In the genomic region with DNA sequence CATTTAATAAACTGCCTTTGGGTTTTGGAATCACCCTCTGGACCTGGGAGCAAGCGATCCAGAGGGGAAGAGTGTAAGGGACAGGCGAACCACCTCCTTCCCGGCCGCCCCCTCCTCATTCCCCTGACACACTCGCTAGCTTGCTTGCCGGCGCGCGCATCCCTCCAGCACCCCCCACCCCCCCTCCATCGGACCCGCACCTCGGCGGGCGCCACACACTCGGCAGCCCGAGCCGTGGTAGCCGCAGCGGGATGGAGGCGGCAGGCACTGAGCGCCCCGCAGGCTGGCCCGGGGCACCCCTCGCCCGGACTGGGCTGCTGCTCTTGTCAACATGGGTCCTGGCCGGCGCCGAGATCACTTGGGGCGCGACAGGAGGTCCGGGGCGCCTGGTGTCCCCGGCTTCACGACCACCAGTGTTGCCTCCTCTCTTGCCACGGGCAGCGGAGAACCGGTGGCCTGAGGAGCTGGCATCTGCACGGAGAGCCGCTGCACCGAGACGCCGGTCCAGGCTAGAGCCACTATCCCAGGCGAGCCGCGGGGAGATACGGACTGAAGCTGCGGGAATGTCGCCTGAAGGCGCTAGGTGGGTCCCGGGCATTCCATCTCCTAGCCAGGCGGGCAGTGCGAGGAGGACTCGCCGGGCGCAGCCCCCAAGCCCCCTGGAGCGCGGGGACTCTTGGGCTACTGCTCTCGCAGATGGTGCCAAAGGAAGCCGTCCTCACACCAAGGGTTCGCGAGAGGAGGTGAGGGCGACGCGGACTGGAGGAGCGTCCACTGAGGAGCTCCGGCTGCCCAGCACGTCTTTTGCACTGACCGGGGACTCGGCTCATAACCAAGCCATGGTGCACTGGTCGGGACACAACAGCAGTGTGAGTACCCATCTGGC, we compare ENCODE assay signal across 8 mouse cellular contexts. TPM values are rescaled to one million over a fixed set of nuclear protein-coding genes. Genes with fewer than 3 reads are reported as not detected.
A peak's percentile ranks its signal among the peaks of the same experiment; 100 is the strongest.
DNase-seq lines count a peak whose midpoint lies in the region; ATAC-seq and TF ChIP-seq lines count a peak whose summit lies in the region.

A gene (plus strand): TSS at position 97 of the 886 bp plus-strand sequence.

- ATAC-seq in forebrain, embryonic 14.5 days = peak; percentile 52
- peak; percentile 55 for ATAC-seq in midbrain, postnatal 0 days (ENCODE audit: low FRiP score)
- no peak for ATAC-seq in megakaryocyte progenitor cell, adult 5-6 weeks (replicated peaks; ENCODE audit: poor library complexity)
- no peak for ATAC-seq in megakaryocyte, adult 5-6 weeks (ENCODE audit: poor library complexity, severe bottlenecking)

- no peak for TF ChIP-seq POLR2A in ES-Bruce4 (IDR thresholded peaks at IDR 0.05; ENCODE audit: insufficient read depth, low read length)

- no peak within 1 kb of the TSS for H3K27ac ChIP-seq in gastrocnemius, adult 2 months
- no peak within 1 kb of the TSS for H3K27ac ChIP-seq in ES-Bruce4 (ENCODE audit: insufficient read depth, low read length)
- H3K27ac ChIP-seq in forebrain, embryonic 14.5 days (ENCODE audit: low read depth, low read length) = peak within 1 kb of the TSS; percentile 36
- H3K27ac ChIP-seq in midbrain, postnatal 0 days (ENCODE audit: low read depth, low read length) = peak within 1 kb of the TSS; percentile 70

- DNase-seq in gastrocnemius, adult 2 months = no peak
- DNase-seq in gastrocnemius, adult 18-20 months (ENCODE audit: low spot score) = no peak
- DNase-seq in forebrain, embryonic 14.5 days (ENCODE audit: low spot score) = peak; percentile 54
- DNase-seq in left cerebral cortex, postnatal 10 days (ENCODE audit: extremely low spot score in 1 of 2, low spot score in 2 of 2) = peak in 1 of 2 experiments; percentile 46
- peak; percentile 36 for DNase-seq in midbrain, postnatal 0 days (ENCODE audit: low spot score)

- H3K4me1 ChIP-seq in ES-Bruce4 (ENCODE audit: control insufficient read depth, insufficient read depth, low read length) = no peaks in the 10 kb centered on the region
- H3K4me1 ChIP-seq in forebrain, embryonic 14.5 days (ENCODE audit: control insufficient read depth, insufficient read depth, low read length) = peaks cover 22% of the 10 kb centered on the region; the same call in 1 of the 2 replicates
- peaks cover 6% of the 10 kb centered on the region; the same call in 1 of the 2 replicates for H3K4me1 ChIP-seq in midbrain, postnatal 0 days (ENCODE audit: insufficient read depth, low read length)

- TF ChIP-seq CTCF in gastrocnemius, adult 2 months (IDR thresholded peaks at IDR 0.05) = no peak
- no peak for TF ChIP-seq CTCF in ES-Bruce4 (IDR thresholded peaks at IDR 0.05; ENCODE audit: low read depth, low read length)
- TF ChIP-seq CTCF in midbrain, postnatal 0 days (IDR thresholded peaks at IDR 0.05) = no peak

- H3K4me2 ChIP-seq in forebrain, embryonic 14.5 days (ENCODE audit: low read length) = peak within 1 kb of the TSS; percentile 100
- H3K4me2 ChIP-seq in midbrain, postnatal 0 days (ENCODE audit: low read depth, low read length, poor library complexity, severe bottlenecking) = peak within 1 kb of the TSS; percentile 97

- under 1% methylated on average over 67 of the region's 70 CpGs for WGBS in forebrain, embryonic 14.5 days
- 1% methylated on average over 67 of the region's 70 CpGs for WGBS in midbrain, postnatal 0 days

- intact Hi-C loops in gastrocnemius, adult 2 months (cut with DNase I) = no loop called here
- intact Hi-C loops in left cerebral cortex, postnatal 10 days (cut with DNase I) = loop anchor here (5.0 to 10.0 kb wide), 2 partner anchors 211 to 1056 kb away; no protein-coding TSS in a partner anchor

- no peak for TF ChIP-seq EP300 in ES-Bruce4 (IDR thresholded peaks at IDR 0.05; ENCODE audit: insufficient read depth, low read depth, low read length)

- H3K36me3 ChIP-seq in ES-Bruce4 (ENCODE audit: control insufficient read depth, insufficient read depth, low read length, poor library complexity, severe bottlenecking) = no peaks in the 10 kb centered on the region
- H3K36me3 ChIP-seq in forebrain, embryonic 14.5 days (ENCODE audit: control insufficient read depth, insufficient read depth, low read length) = no peaks in the 10 kb centered on the region
- no peaks in the 10 kb centered on the region for H3K36me3 ChIP-seq in midbrain, postnatal 0 days (ENCODE audit: insufficient read depth, low read length)

- H3K9ac ChIP-seq in ES-Bruce4 (ENCODE audit: low read depth, poor library complexity, severe bottlenecking) = peak within 1 kb of the TSS; percentile 55
- peak within 1 kb of the TSS; percentile 70 for H3K9ac ChIP-seq in forebrain, embryonic 14.5 days (ENCODE audit: low read length)
- H3K9ac ChIP-seq in midbrain, postnatal 0 days (replicated peaks; ENCODE audit: low read length, poor library complexity, severe bottlenecking) = peak within 1 kb of the TSS; percentile 77

- peak within 1 kb of the TSS; percentile 47 for H3K4me3 ChIP-seq in gastrocnemius, adult 2 months
- peak within 1 kb of the TSS; percentile 66 for H3K4me3 ChIP-seq in ES-Bruce4 (ENCODE audit: low read depth, low read length)
- H3K4me3 ChIP-seq in forebrain, embryonic 14.5 days (ENCODE audit: low read depth, low read length) = peak within 1 kb of the TSS; percentile 58
- peak within 1 kb of the TSS; percentile 78 for H3K4me3 ChIP-seq in midbrain, postnatal 0 days (ENCODE audit: low read depth, low read length)

- H3K27me3 ChIP-seq in ES-Bruce4 (ENCODE audit: control insufficient read depth, insufficient read depth, low read length, poor library complexity, severe bottlenecking) = peaks cover 19% of the 10 kb centered on the region
- H3K27me3 ChIP-seq in forebrain, embryonic 14.5 days (replicated peaks; ENCODE audit: control insufficient read depth, insufficient read depth, low read length) = peaks cover 21% of the 10 kb centered on the region
- no peaks in the 10 kb centered on the region; the same call in 1 of the 2 replicates for H3K27me3 ChIP-seq in midbrain, postnatal 0 days (ENCODE audit: insufficient read depth, low read length)

- H3K9me3 ChIP-seq in ES-Bruce4 (replicated peaks; ENCODE audit: control insufficient read depth, insufficient read depth, low read length, poor library complexity, severe bottlenecking) = no peaks in the 10 kb centered on the region
- no peaks in the 10 kb centered on the region for H3K9me3 ChIP-seq in forebrain, embryonic 14.5 days (replicated peaks; ENCODE audit: control insufficient read depth, low read length)
- no peaks in the 10 kb centered on the region for H3K9me3 ChIP-seq in midbrain, postnatal 0 days (ENCODE audit: low read length)

RNA-seq across cellular contexts. Expression of the gene that starts here (rescaled TPM):
- total RNA-seq in gastrocnemius, adult 2 months (2021) = not detected
- total RNA-seq in gastrocnemius, adult 18-20 months (2021) = not detected
- not detected in 2 replicates for polyA plus RNA-seq in ES-Bruce4 (2011; ENCODE audit: insufficient read depth, insufficient read length, low read depth, missing spikeins)
- 5.3 and 7.2 TPM in 2 replicates for polyA plus RNA-seq in forebrain, embryonic 14.5 days (2014; fragmentation: Nextera tagmentation; extraction: Ambion mirVana)
- total RNA-seq in left cerebral cortex, postnatal 10 days (2021) = 10 to 100 TPM; 24.5 to 24.6 TPM
- total RNA-seq in midbrain, postnatal 0 days (2014; rRNA removed) = 25.3 and 33.2 TPM in 2 replicates
- 16.4 and 18.3 TPM in 2 replicates for polyA plus RNA-seq in midbrain, postnatal 0 days (2015; fragmentation: Nextera tagmentation; extraction: Ambion mirVana)
- total RNA-seq in megakaryocyte progenitor cell, adult 5-6 weeks (2015) = not detected in 2 replicates
- total RNA-seq in megakaryocyte progenitor cell, adult 5-6 weeks (2017) = 0.21 TPM in 1 of 2 replicates, not detected in the other
- not detected in 2 replicates for total RNA-seq in megakaryocyte, adult 5-6 weeks (2015)
- total RNA-seq in megakaryocyte, adult 5-6 weeks (2017) = not detected in 2 replicates

Comparison
In these comparisons a context has a peak if more than half of its experiments do, and no peak if none do; other contexts are left out.
1. RNA of the gene that starts here (total RNA-seq): 25.3 to 33.2 TPM in midbrain, postnatal 0 days and 24.5 to 24.6 TPM in left cerebral cortex, postnatal 10 days; 0.21 TPM in megakaryocyte progenitor cell, adult 5-6 weeks, not detected in gastrocnemius, adult 18-20 months, not detected in gastrocnemius, adult 2 months and not detected in megakaryocyte, adult 5-6 weeks; every median in the first group is over 10 times any median in the second.
2. DNase-seq: peak in forebrain, embryonic 14.5 days (single experiment) and midbrain, postnatal 0 days (single experiment); none in gastrocnemius, adult 2 months (single experiment) and gastrocnemius, adult 18-20 months (single experiment).
3. H3K27ac ChIP-seq: peak in forebrain, embryonic 14.5 days (single experiment) and midbrain, postnatal 0 days (single experiment); none in gastrocnemius, adult 2 months (single experiment) and ES-Bruce4 (single experiment).
4. ATAC-seq: peak in forebrain, embryonic 14.5 days (single experiment) and midbrain, postnatal 0 days (single experiment); none in megakaryocyte progenitor cell, adult 5-6 weeks (single experiment) and megakaryocyte, adult 5-6 weeks (single experiment).
5. Peak in every context shown above with its lines, with median percentiles within 50 percentile points of each other: H3K4me3 ChIP-seq and H3K9ac ChIP-seq.